ENCODE assay signal across 7 mouse cellular contexts in the genomic region with DNA sequence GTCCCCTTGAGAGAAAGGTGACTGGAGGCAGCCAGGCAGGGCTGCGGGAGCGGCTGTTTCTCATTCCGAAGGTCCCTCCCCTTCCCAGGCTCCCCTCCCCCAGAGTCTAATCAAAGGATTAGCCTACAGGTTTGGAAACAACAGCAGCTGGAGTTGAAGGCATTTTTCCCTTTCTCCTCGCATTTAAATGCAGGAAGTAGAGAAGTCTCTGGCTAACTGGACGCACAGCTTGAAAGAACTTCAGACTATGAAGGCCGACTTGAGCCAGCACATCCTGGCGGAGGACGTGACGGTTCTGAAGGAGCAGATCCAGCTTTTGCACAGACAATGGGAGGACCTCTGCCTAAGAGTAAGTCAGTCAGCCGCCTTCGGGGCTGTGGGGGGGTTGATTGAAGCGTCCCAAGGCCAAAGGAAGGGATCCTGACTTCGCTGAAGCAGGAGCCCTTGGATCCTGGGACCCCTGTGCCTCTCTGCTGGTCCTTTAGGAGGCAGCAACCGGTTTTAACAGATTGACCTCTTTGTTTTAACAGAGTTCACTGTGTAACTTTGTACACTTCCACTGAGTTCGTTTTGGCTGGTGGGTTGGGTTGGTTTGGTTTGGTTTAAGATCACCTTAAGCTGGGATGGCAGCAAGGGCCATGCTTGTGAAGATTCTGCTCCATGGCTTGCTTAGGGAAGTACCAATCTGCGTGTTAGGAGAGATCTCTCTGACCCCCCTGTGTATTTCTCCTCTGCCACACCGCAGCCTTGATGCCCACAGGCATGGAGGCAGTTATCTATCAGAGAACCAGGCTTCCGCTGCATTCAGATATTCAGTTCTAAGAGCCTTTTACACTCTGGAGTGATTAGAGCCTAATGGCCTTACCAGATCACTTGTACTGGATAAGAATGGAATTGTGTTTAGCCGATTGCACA.
DNase-seq lines count a peak whose midpoint lies in the region; ATAC-seq and TF ChIP-seq lines count a peak whose summit lies in the region.

No protein-coding gene starts in this region.

- H3K36me3 ChIP-seq in forebrain, embryonic 11.5 days (ENCODE audit: control insufficient read depth, insufficient read depth, low read length): peaks cover 4% of the 10 kb centered on the region; the same call in 1 of the 2 replicates
- peaks cover 16% of the 10 kb centered on the region for H3K36me3 ChIP-seq in hindbrain, embryonic 14.5 days (replicated peaks; ENCODE audit: control insufficient read depth, insufficient read depth)
- H3K36me3 ChIP-seq in midbrain, embryonic 14.5 days (ENCODE audit: control insufficient read depth, insufficient read depth, low read length): peaks cover 18% of the 10 kb centered on the region

- TF ChIP-seq CTCF in cerebellum, adult 2 months (IDR thresholded peaks at IDR 0.05; ENCODE audit: borderline replicate concordance, insufficient read depth, low read depth, low read length): no peak

- no peaks in the 10 kb centered on the region for H3K27me3 ChIP-seq in forebrain, embryonic 11.5 days (ENCODE audit: control insufficient read depth, insufficient read depth, low read length)
- no peaks in the 10 kb centered on the region for H3K27me3 ChIP-seq in hindbrain, embryonic 14.5 days (ENCODE audit: control insufficient read depth, insufficient read depth, low read length)
- H3K27me3 ChIP-seq in midbrain, embryonic 14.5 days (ENCODE audit: control insufficient read depth, insufficient read depth, low read length): no peaks in the 10 kb centered on the region
- H3K27me3 ChIP-seq in cerebellum, adult 2 months (ENCODE audit: control insufficient read depth, insufficient read depth, low read length): no peaks in the 10 kb centered on the region

- H3K4me2 ChIP-seq in forebrain, embryonic 11.5 days (ENCODE audit: low read depth, low read length, severe bottlenecking): peak overlapping the region; percentile 28; the same call in 1 of the 2 replicates
- peak overlapping the region; percentile 8; the same call in 1 of the 2 replicates for H3K4me2 ChIP-seq in hindbrain, embryonic 14.5 days (replicated peaks)
- peak overlapping the region; percentile 35 for H3K4me2 ChIP-seq in midbrain, embryonic 14.5 days (ENCODE audit: low read length)

- TF ChIP-seq POLR2A in cerebellum, adult 2 months (IDR thresholded peaks at IDR 0.05; ENCODE audit: borderline replicate concordance, insufficient read depth, low read length): no peak

- peak overlapping the region; percentile 9 for H3K4me3 ChIP-seq in forebrain, embryonic 11.5 days (ENCODE audit: low read depth, low read length)
- no peak overlapping the region for H3K4me3 ChIP-seq in hindbrain, embryonic 14.5 days (replicated peaks; ENCODE audit: low read length)
- no peak overlapping the region; the same call in 1 of the 2 replicates for H3K4me3 ChIP-seq in midbrain, embryonic 14.5 days (replicated peaks; ENCODE audit: low read depth, low read length)
- H3K4me3 ChIP-seq in cerebellum, adult 2 months (replicated peaks; ENCODE audit: insufficient read depth, low read depth, low read length): no peak overlapping the region

- WGBS in forebrain, embryonic 11.5 days: 4% methylated on average over 19 of the region's 19 CpGs
- WGBS in hindbrain, embryonic 14.5 days: 12% methylated on average over 19 of the region's 19 CpGs
- 8% methylated on average over 19 of the region's 19 CpGs for WGBS in midbrain, embryonic 14.5 days
- 61% methylated on average over 19 of the region's 19 CpGs for WGBS in cerebellum, adult 2 months

- H3K9ac ChIP-seq in forebrain, embryonic 11.5 days (ENCODE audit: low read length): peak overlapping the region; percentile 13
- H3K9ac ChIP-seq in hindbrain, embryonic 14.5 days: no peak overlapping the region
- no peak overlapping the region; the same call in 1 of the 2 replicates for H3K9ac ChIP-seq in midbrain, embryonic 14.5 days (replicated peaks; ENCODE audit: low read length)

- peak overlapping the region; percentile 65 for H3K27ac ChIP-seq in forebrain, embryonic 11.5 days (ENCODE audit: low read depth, low read length)
- H3K27ac ChIP-seq in hindbrain, embryonic 14.5 days: no peak overlapping the region
- no peak overlapping the region for H3K27ac ChIP-seq in midbrain, embryonic 14.5 days (replicated peaks; ENCODE audit: low read depth, low read length)
- H3K27ac ChIP-seq in cerebellum, adult 2 months (ENCODE audit: insufficient read depth, low read length): no peak overlapping the region

- peaks cover 12% of the 10 kb centered on the region for H3K4me1 ChIP-seq in forebrain, embryonic 11.5 days (replicated peaks; ENCODE audit: control insufficient read depth, insufficient read depth, low read length)
- H3K4me1 ChIP-seq in hindbrain, embryonic 14.5 days (replicated peaks; ENCODE audit: control insufficient read depth, insufficient read depth, low read length): 0 out of 2 replicates have a peak, but pooled peaks cover 6% of the 10 kb centered on the region
- H3K4me1 ChIP-seq in midbrain, embryonic 14.5 days (ENCODE audit: control insufficient read depth, insufficient read depth, low read length): peaks cover 9% of the 10 kb centered on the region; the same call in 1 of the 2 replicates
- no peaks in the 10 kb centered on the region for H3K4me1 ChIP-seq in cerebellum, adult 2 months (ENCODE audit: control insufficient read depth, insufficient read depth, low read length)

- ATAC-seq in forebrain, embryonic 11.5 days (replicated peaks; ENCODE audit: low FRiP score): no peak
- ATAC-seq in hindbrain, embryonic 14.5 days (ENCODE audit: low FRiP score): no peak
- ATAC-seq in midbrain, embryonic 14.5 days (ENCODE audit: low FRiP score, low TSS enrichment): no peak

- peak; percentile 84 for DNase-seq in embryo, embryonic 10.5 days (ENCODE audit: low spot score)
- DNase-seq in forebrain, embryonic 11.5 days (ENCODE audit: low spot score): peak; percentile 73
- DNase-seq in hindbrain, embryonic 14.5 days (ENCODE audit: low spot score): no peak
- DNase-seq in midbrain, embryonic 14.5 days: peak; percentile 55
- no peak for DNase-seq in cerebellum, adult 11-12 months
- DNase-seq in cerebellum, adult 2 months: no peak
- no peak for DNase-seq in urinary bladder, postnatal 4 days (ENCODE audit: low spot score in 2 of 2)

- no peaks in the 10 kb centered on the region for H3K9me3 ChIP-seq in forebrain, embryonic 11.5 days (ENCODE audit: control insufficient read depth, low read length)
- H3K9me3 ChIP-seq in hindbrain, embryonic 14.5 days (ENCODE audit: control insufficient read depth, low read length): no peaks in the 10 kb centered on the region
- no peaks in the 10 kb centered on the region for H3K9me3 ChIP-seq in midbrain, embryonic 14.5 days (ENCODE audit: control insufficient read depth, low read length)

Comparison
In these comparisons a context has a peak if more than half of its experiments do, and no peak if none do; other contexts are left out.
1. DNase-seq: peak in embryo, embryonic 10.5 days (single experiment), forebrain, embryonic 11.5 days (single experiment) and midbrain, embryonic 14.5 days (single experiment); none in hindbrain, embryonic 14.5 days (single experiment), cerebellum, adult 11-12 months (single experiment), cerebellum, adult 2 months (0 of 2) and urinary bladder, postnatal 4 days (0 of 2).
2. Peak in every context shown above with its lines, with median percentiles within 50 percentile points of each other: H3K4me2 ChIP-seq.